Mouse (Mus musculus): ENCODE measurements around the gene Akirin1.

Akirin1 gene

DNA sequence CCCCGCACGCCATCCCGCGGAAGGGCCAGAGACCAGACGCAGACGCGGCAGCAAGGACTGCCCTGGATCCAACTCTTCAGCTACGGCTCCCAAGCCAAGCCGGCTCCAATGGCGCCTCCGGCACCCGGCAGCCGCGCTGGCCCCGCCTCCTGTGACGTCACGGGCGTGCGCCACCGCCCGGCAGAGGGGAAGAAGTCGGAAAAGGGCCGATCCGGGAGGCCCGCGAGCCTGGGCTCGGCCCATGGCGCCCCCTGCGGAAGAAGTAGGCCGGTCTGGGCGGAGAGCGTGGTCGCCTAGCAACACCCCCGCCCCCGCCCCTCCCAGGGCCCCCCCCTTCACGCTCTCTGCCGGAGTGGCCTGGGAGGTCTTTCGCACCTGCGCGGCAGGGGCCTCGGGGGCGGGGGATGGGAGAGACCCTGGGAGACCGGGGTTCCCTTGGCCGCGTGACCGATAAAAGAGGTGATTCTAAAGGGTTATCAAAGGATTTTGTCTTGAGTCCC lies at the start of gene Akirin1:
Akirin1 (minus strand) TSS at position 194 of the 500 bp plus-strand sequence.
- DNase-seq (ENCODE audit: low spot score in 2 of 2) = peak; percentile 93 to 97

DNA sequence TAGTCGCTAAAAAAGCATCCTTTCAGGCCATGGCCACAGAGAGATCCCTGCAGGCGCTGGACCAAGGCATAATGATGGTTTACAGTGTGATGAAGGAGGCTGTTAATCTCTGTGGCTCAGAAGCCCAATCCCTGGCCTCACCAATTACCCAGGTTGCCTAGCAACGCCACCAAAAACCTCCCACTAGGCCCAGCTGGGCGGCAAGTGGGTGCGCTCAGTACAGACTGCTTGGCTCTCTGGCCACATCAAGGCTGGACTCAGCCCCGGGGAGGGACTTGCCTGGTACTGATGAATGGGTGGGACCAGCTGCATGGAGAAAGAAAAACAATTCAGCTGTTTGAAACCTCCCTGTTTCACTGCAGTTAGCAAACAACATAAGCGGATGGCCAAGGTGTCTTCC lies 47.7 kb upstream of the Akirin1 start:
- peak; percentile 37 to 58 for DNase-seq (ENCODE audit: low spot score in 2 of 2)

DNA sequence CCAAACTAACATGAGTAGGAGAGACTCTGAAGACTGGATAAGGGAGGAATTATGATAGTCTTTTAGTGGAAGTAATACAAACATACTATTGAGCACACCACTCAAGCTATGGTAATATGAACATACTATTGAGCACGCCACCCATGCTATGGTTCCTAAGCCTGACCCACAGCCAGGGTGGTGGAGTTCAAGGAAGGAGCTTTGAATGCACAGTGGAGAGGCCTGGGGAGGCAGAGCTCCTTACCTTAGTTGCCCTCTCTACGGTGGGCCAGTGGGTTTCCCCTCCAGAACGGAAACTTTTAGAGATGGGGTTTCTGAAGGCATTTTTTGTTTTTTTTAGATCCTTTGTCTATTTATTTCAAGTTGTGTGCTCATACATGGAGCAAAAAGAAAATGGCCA lies 47.3 kb upstream of the Akirin1 start:
- no peak for DNase-seq (ENCODE audit: low spot score in 2 of 2)

DNA sequence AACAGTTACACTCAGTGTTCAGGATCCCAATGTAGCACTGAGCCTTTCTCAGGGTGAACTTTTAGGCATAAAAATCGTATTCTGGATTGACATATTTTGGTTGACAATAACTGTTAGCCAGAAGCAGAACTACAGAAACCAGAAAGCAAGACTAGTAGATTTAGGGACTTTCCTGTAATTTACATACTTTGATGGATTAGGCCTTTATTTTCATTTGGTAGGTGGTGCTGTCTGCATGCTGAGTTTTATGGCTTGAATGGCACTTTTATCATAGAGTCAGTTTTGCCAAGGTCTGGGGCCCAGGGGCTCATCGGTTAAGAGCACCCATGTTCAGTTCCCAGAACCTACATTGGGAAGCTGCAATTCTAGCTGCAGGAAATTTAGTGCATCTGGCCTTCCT lies 44.9 kb upstream of the Akirin1 start:
- no peak for DNase-seq (ENCODE audit: low spot score in 2 of 2)

DNA sequence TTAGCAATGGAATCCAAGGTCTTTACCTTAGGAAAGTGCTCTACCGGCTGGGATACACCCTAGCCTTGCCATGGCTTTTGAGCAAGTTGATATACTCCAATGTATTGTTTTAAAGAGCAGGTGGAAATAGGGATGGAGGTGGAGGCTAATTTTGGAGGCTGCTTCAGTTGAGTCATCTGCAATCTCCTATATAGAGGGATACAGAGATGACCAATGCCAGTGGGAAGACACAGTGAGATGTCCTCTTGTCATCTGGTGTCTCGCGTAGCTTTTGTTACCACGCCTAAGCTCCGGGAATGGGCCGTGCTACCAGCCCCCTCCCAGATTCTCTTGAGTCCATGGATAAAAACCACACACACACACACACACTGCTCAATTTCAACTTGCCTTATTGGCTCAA lies 43.0 kb upstream of the Akirin1 start:
- no peak for DNase-seq (ENCODE audit: low spot score in 2 of 2)

DNA sequence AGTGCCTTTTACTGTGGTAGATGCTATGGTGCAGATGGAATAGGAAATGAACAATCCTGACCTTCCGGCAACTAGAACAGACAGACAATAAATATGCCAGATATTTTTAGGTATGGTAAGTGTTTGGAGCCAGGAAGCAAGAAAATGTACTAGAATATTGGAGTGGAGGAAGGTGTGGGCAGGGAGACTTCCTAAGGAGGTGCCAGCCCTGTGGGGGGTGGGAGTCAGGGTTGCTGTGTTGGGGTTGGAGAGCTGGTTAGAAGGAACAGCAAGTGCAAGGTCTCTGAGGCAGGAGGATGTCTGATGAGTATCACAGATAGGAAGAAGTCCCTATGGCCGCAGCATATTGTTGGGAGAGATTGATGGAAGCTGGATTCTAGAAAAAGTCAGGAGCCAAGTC lies 42.5 kb upstream of the Akirin1 start:
- DNase-seq (ENCODE audit: low spot score in 2 of 2) = no peak

DNA sequence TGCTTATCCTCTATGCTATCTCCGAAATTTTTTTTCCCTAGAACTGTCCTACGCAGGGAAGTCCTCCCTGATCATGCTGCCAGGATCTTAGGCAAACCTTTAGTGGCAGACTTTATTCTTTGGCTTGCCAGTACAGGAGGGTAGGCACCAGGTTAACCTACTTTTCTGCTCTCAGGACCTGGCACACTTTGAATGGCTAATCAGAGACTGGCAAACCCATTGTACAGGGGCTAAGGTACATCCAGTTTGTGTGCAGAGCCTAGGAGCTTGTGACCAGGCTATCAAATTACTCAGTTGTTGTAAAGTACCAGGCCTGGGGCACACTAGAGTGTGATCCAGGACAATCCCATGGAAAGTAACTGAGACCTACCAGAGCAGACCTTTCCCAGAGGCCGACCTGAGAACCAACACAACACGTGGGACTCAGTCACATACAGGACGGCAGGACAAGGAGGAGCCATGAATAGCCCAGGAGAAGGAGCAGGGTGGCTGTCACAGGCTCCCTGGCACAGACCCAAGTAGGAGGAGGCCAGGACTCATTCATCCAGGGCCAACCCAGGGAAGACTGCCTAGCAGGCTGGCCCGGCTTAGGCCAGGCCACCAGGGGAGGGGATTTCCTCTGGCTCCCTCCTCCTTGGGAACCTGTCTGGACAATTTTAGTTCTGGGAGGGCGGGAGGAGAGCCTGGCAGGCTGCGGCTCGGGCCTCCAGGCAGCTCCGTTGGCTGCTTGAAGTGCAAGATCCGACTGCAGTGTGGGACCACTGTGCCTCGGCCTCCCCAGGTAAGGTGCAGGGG lies 37.2 kb upstream of the Akirin1 start, which contains the start of gene Rhbdl2:
Rhbdl2 (plus strand) TSS at position 684 of the 795 bp plus-strand sequence.
- peak; percentile 19 to 29 for DNase-seq (ENCODE audit: low spot score in 2 of 2)

DNA sequence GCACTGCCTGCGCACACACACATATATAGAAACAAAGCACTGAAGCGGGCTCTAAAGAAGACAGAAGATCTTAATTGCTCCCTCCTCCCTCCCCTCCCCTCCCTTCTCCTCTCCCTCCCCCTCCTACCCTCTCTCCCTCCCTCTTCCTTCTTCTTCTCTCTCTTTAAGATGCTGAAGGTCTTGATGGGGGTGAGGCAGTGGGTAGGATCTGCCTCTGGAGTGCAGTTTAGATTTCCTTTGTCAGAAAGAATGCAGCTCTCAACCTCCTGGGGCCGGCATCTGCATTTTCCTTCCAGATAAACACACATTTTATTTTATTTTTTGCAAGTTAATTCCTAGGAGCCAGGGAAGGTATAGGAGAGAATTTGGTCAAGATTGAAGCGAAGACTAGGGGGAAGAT lies 18.1 kb upstream of the Akirin1 start:
- no peak for DNase-seq (ENCODE audit: low spot score in 2 of 2)

DNA sequence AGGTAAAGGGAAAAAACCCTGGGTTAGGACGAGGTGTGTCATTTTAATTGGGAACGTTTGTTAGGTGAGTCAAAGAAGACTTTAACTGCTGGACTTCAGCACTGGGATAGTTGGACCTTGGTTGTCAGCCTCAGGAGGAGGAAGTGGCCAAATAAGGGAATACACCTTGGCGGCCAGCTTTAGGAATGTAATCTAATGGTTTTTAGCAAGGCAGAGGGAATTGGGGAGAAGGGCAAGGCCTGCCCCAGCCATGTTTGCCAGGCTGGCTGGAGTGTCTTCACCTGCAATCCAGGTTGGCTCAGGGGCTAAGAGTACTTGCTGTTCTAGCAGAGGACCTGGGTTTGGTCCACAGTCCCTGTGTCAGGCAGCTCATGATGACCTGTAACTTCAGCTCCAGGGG lies 17.7 kb upstream of the Akirin1 start:
- DNase-seq (ENCODE audit: low spot score in 2 of 2) = no peak

DNA sequence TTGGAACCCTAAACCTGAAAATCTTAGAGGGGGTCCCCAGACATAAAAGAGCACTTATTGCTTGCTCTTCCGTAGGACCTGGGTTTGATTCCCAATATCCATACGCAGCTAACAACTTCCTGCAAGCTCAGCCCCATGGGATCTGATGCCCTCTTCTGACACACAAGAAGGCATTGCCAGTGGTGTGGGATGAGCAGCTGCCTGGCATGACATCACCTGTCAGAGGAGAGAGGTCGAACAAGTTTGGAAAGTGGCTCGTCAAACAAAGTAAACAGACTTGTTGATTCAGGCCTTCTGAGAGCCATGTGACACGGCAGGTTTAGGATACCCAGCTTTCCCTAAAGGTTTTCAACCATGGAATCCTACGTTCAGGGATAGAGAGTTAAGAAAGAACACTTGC lies 14.9 kb upstream of the Akirin1 start:
- no peak for DNase-seq (ENCODE audit: low spot score in 2 of 2)

DNA sequence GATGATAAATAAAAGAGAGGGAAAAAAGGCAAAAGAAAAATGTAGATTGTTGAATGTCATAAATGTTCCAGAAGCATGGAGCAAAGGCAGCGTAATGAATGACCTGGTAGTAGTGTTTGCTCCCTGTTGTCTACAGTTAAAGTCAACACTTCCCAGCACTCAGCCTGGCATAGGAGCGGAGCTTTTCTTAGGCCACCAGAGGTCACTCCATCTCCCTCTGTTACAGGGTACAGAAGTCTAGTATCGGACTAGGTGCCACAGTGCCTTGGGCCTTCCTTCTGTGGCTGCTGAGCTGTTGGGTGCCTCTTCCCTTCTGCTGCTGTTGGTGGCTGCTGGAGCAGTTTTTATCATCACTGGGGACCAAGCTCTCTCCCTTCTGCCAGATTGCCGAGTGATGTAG lies 8.2 kb upstream of the Akirin1 start:
- DNase-seq (ENCODE audit: low spot score in 2 of 2) = no peak

DNA sequence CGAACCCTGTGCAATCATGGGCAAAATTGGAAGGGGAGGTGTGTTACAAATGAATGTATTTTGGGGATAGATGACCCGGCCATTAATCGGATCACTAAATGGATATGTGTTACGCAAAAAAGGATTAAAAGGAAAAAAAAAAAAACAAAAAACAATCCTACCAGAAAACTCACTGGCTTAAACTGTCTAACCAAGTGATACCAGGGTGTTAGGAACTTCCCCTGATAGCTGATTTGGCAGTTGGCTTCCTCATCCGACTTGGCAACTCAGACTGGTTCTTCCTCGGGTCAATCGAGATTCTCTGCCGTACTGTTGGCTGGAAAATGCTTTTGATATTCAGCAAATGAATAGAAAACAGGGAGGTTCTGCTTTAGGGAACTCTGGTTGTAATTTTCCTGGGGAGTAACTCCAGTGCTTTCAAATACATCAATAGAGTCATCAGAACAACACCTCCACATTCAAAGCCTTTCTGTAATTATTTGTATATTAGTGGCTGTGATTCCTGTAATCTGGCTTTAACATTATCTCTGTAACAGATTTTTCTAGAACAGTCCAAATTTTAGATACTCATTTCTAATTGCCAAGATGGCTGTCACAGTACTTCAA lies 665 bp upstream of the Akirin1 start:
- DNase-seq (ENCODE audit: low spot score in 2 of 2) = no peak

DNA sequence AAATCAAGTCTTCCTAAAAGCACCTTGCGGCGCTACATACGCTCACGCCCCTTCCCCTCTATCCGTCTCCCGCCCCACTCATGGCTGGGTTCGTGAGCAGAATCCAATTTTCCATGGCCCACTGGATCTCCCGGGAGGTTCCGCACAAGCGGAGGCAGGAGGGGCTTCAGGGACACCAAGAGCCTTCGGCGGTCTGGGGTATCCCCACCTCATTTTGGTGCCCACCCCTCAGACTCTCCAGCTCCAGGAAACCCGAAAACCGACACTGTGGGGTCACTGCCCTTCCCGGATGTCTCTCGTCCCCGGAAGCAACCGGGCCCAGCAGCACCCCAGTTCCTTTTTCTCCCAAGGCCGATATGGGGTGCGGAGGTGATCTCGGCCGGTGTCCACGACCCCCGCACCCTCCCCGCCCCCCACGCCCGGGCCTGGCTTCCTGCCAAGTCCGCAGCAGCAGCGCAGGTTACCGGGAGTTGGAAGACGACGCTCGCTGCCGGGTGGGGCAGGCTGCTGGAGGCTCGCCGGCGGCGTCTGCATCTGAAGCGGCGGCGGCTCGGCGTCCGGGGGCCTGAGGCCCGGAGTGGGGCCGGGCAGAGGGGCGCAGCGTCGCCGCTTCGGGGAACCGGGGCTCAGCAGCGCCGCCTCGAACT lies 538 bp downstream of the Akirin1 start:
- peak in 1 of 2 experiments; percentile 27 for DNase-seq (ENCODE audit: low spot score in 2 of 2)

DNA sequence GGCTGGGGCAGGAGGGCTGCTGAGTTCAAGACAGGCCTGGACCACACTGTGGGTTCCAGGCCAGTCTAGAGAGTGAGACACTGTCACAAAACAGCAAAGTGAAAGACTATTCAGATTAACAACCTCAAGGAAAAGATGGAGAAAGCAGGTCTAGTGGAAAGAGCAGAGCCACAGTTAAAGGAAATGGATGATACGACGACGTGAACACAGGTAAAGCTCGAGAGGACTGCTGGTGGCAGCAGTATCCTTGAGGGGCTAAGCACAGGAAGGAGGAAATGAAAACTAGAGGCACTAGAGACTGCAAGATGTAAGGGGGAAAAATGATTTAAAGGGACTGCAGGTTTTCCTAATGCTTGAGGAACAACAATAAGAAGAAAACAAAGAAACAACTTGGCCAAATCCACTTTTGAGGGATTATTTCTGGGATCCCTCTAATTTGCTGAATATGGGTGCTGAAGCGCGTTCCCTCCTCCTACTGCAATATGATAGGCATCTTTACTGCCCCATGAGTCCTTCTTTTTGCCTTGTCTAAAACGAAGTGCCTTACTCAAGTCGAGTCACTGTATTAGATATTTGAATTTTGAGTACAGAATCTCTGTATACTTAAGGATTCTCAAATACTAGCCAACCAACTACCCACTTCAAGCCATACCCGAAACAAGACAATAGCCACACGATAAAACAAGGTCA lies 1.3 kb downstream of the Akirin1 start:
- DNase-seq (ENCODE audit: low spot score in 2 of 2) = no peak

DNA sequence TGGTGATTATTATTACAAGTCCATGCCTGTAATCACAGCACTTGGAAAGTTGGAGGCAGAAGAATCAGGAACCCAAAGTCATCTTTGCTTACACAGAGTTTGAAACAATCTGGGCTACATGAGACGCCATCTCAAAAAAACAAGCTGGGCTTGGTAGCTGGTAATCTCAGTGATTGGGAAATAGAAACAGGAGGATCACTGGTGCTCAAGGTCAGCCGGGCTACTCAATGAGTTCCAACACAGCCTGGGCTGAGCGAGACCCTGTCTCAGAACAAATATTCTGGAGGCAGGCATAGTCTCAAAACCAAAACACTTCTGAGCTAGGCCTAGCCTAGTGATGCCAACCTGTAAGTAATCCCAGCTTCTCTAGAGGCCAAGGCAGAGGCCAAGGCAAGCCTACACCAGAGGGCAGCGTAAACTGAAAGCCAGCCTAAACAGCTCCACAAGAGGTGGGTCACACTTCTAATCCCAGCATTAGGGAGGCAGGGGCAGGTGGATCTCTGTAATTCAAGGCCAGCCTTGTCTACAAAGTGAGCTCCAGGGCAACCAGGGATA lies 4.8 kb downstream of the Akirin1 start:
- DNase-seq (ENCODE audit: low spot score in 2 of 2) = no peak

DNA sequence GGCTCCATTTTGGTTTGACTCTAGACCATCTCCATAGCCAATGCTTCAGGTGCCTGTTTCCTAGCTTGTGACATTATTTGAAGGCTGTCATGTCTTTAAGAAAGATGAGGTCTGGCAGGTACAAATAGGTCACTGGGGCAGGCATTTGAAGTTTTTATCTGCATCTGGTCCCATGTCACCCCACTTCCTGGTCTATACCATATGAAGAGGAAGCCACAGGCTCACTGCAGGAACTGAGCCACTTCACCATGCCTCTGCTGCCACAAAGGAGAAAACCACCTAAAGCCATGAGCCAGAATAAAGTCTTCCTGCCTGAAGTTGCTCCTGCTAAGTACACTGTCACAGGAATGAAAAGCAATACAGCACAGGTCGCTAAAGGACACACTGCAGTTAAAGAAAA lies 7.3 kb downstream of the Akirin1 start:
- DNase-seq (ENCODE audit: low spot score in 2 of 2) = no peak

DNA sequence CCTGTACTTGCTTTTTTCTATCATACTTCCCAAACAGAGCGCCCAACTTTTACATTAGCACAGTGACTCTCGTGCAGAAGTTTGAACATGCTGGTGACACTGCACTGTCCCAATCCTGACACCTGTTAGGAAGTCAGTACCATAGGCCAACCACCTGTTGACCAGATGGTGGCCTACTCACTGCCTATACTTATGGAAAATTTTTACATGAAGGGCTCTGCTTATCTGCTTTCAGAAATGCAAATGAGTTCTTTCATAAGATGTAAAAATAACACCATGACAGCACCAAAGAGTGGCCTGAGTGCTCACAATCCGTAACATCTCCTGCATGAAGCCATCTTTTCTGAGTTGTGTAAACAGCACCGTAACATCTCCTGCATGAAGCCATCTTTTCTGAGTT lies 11.4 kb downstream of the Akirin1 start:
- no peak for DNase-seq (ENCODE audit: low spot score in 2 of 2)

DNA sequence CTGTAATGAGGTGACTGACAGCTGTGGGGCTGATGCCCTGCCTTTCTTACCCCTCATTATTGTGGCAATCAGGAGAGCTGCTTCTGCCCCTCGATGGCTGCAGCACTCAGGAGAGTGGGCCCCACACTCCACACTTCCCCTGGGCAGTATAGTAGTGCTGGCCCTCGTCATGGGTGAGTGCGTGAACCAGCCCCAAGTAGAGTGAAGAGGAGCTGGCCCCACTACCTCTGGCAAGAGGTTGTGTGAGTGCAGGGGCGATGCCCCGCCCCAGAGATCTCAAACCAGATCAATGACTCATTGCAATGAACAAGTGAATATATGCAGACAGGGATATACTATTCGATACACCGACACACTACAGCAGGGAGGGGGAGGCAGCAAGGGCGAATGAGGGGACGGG lies 16.6 kb downstream of the Akirin1 start:
- DNase-seq (ENCODE audit: low spot score in 2 of 2) = no peak

DNA sequence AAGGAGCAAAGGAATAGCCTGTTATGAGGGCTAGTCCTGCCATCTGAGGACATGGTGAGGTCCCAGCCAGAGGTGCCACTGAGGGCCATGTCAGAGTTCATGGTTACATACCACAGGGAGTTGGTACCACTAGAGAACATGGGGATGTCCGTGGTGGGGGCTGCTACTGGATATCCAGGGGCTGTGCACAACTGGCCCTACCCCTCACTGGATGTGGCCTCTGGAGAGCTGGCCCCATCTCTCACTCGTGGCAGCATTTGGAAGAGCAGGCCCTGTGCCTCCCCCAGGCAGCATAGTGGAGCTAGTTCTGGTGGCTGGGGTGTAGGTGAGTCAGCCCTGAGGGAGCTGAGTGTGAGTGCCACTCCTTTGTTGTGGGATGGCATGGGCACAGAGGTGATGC lies 17.2 kb downstream of the Akirin1 start:
- no peak for DNase-seq (ENCODE audit: low spot score in 2 of 2)

DNA sequence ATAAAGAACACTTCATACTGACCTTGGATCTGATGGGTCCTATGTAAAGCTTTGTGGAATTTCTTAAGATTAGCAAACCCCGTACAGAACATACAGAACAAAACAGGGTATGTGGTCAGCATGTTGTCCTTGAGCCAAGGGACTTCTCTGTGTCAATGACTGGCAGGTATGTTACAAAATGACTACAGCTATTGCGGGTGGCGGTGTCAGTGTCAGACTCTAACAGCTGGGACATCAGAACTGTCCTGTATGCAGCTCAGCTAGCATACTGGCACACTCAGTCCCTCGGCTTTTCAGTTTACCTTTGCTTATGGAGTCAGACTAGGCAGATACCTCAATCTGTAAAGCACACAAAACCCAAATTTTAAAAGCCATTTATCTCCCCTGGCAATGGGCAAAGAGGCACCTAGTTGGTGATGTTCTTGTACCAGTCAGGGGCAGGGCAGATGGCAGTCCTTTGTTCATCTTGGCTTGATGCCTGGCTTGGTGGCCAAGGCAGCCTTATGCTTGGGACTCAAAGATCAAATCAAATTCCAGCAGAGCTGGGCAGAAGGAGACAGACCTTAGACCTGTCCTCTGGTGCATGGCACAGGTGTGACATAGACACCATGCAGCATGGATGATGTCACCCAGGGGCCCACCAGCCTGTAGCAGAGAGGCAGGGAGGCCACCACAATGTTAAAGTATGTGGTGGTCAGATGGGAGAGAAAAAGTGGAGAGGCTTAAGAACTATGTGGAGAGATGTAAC lies 17.8 kb downstream of the Akirin1 start:
- no peak for DNase-seq (ENCODE audit: low spot score in 2 of 2)

DNA sequence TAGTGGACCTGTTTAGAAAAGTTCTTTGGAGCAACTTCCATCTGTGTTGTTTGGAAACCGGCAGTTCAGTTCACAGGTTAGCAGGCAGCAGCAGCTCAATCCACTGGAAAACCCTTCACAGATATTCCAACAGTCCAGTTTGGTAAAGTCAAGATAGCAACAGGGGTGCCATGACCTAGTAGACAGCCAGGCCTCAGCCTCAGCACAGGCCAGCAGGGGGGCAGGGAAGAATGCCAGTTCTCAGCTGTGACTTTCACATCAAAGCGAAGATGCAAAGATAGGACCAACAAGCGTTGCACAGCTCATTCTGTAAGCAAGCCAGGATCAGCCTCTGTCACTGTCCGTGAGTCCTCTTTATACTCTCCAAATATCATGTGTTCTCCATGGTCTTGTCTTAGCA lies 28.4 kb downstream of the Akirin1 start:
- DNase-seq (ENCODE audit: low spot score in 2 of 2) = no peak

Measured in frontal cortex, postnatal 14 days (tissue).